Mouse (Mus musculus) kidney, postnatal 4 days (tissue): ENCODE results near the gene Itga4.

ENCODE experiments used
- DNase-seq, 2 experiments: peaks; one replicate each; pipeline ENCODE4 v3.0.0; 2021; ENCODE audit warnings: mixed read lengths in 2 of 2

Gene Itga4

GRCm38 (mm10) chr2:79255192-79256000 lies at the start of gene Itga4:
TSS of gene Itga4 (plus strand) at chr2:79255426.
- peak; percentile 74 to 81 for DNase-seq

GRCm38 (mm10) chr2:79206191-79206755 lies 49.0 kb upstream of the Itga4 start:
- DNase-seq: no peak

- DNase-seq: no peak
Observed at GRCm38 (mm10) chr2:79214982-79215381, 40.2 kb upstream of the Itga4 start.

GRCm38 (mm10) chr2:79215479-79215878 lies 39.7 kb upstream of the Itga4 start:
- no peak for DNase-seq

- DNase-seq: no peak
Observed at GRCm38 (mm10) chr2:79224714-79225426, 30.4 kb upstream of the Itga4 start.

- no peak for DNase-seq
Observed at GRCm38 (mm10) chr2:79227805-79228241, 27.4 kb upstream of the Itga4 start.

GRCm38 (mm10) chr2:79231056-79231949 lies 23.9 kb upstream of the Itga4 start:
- DNase-seq: no peak

GRCm38 (mm10) chr2:79235767-79236487 lies 19.3 kb upstream of the Itga4 start:
- DNase-seq: no peak

- DNase-seq: no peak
Observed at GRCm38 (mm10) chr2:79237216-79237615, 18.0 kb upstream of the Itga4 start.

GRCm38 (mm10) chr2:79244276-79244675 lies 10.9 kb upstream of the Itga4 start:
- no peak for DNase-seq

GRCm38 (mm10) chr2:79244743-79245142 lies 10.5 kb upstream of the Itga4 start:
- DNase-seq: no peak

GRCm38 (mm10) chr2:79248283-79248682 lies 6.9 kb upstream of the Itga4 start:
- DNase-seq: no peak

GRCm38 (mm10) chr2:79250510-79250909 lies 4.7 kb upstream of the Itga4 start:
- DNase-seq: no peak

- peak; percentile 17 to 35 for DNase-seq
Observed at GRCm38 (mm10) chr2:79253754-79254197, 1.4 kb upstream of the Itga4 start.

- no peak for DNase-seq
Observed at GRCm38 (mm10) chr2:79254588-79255191, 536 bp upstream of the Itga4 start.

GRCm38 (mm10) chr2:79256001-79256339 lies 744 bp downstream of the Itga4 start:
- no peak for DNase-seq

- no peak for DNase-seq
Observed at GRCm38 (mm10) chr2:79256376-79256775, 1.1 kb downstream of the Itga4 start.

- no peak for DNase-seq
Observed at GRCm38 (mm10) chr2:79256880-79257279, 1.7 kb downstream of the Itga4 start.

- DNase-seq: no peak
Observed at GRCm38 (mm10) chr2:79257411-79257810, 2.2 kb downstream of the Itga4 start.

GRCm38 (mm10) chr2:79259326-79259725 lies 4.1 kb downstream of the Itga4 start:
- no peak for DNase-seq

GRCm38 (mm10) chr2:79265665-79266064 lies 10.4 kb downstream of the Itga4 start:
- peak; percentile 74 to 76 for DNase-seq

- no peak for DNase-seq
Observed at GRCm38 (mm10) chr2:79266480-79266879, 11.3 kb downstream of the Itga4 start.
